Mouse (Mus musculus) E14TG2a.4 (cell line): ENCODE data around the gene Sectm1a.

ENCODE experiments used
- CTCF ChIP-seq: conservative IDR thresholded peaks from 2 replicates; pipeline ENCODE4 v1.5.1; 2014; ENCODE audit warnings: low read length
- NANOG ChIP-seq: IDR thresholded peaks from 2 replicates; pipeline ENCODE4 v1.6.1; 2014; ENCODE audit warnings: borderline replicate concordance, low read length, mixed read lengths
- POU5F1 ChIP-seq: IDR thresholded peaks from 2 replicates; pipeline ENCODE4 v1.6.1; 2014; ENCODE audit warnings: low read length, borderline replicate concordance

DNA sequence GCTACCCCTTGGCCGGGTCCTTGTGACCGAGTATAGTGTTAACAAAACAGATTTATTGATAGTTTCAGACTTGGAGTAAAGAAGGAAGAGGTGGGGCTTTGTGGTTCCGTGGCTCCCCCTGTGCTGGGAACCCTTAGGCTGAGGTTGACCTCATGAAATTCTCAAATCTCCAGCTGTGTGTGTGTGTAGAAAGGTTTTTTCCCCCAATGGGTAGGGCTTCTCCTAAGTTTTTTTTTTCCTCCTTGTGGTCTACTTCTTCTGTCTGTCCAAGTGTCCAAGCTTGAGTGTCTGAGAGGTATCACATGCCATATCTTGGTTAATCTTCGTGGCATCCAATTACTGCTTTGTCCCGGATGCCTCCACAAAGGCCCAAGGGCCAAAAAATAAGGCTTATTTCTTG, 47.9 kb downstream of the Sectm1a start:
- TF ChIP-seq CTCF (no peak), NANOG (no peak), POU5F1 (no peak)
